Mouse (Mus musculus): ENCODE results near the gene Zfp677.
"Not testable (repeated sequence)": the region's sequence is repeated elsewhere in the genome, so short reads cannot be mapped to it uniquely, and the experiment has no call there.

Gene Zfp677

DNA sequence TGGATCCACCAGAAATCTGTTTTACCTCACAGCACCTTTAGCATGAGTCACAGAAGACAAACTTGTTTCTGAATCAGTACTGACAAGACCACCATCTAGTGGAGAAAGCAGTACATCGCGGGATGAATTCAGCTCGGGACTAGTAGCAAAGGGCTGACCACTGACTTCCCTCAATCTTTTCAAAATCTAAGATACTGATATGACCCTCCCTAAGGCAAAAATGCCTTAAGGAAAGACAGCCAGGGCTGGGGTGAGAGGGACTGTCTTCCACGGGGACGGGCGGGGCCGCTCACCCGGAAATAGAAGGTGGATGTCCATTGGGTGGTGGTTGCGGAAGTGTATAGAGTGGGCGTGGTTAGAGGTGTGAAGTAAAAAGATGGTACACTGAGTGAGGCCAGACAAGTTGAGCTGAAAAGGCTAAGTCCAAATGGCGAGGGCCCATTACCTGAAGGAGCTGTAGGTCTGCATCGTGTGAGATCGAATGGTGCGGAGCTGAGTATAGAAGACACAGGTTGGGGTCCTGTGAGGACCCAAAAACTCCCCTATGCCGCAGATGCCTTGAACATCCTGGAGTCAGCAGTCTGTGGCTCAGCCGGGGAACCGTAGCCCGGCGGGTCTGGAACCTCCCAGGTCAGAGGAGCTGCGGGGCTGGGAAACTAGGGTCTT, at the start of gene Zfp677:
Gene Zfp677 (plus strand): TSS at position 358 of the 666 bp plus-strand sequence.
- peak; percentile 81 for DNase-seq (ENCODE audit: low spot score)

DNA sequence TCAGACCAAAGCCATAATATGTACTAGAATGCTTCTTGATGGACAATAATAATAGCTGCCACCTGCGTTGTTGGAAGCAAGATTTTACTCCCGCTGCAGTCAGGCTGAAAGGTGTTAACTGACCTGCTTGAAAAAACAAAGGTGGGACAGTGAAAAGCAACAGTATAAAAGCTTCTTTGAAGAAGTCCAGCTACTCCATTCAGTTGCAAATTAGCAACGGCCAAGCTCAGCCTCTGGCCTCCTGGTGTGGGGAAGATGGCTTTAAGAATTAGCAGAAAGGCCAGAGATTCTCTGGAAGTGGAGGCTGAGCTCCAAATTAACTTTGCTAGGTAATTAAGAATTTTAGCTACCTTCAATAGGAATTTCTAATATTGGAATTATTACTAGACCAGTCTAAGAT, 15.5 kb upstream of the Zfp677 start:
- not testable (repeated sequence) for DNase-seq (ENCODE audit: low spot score)

DNA sequence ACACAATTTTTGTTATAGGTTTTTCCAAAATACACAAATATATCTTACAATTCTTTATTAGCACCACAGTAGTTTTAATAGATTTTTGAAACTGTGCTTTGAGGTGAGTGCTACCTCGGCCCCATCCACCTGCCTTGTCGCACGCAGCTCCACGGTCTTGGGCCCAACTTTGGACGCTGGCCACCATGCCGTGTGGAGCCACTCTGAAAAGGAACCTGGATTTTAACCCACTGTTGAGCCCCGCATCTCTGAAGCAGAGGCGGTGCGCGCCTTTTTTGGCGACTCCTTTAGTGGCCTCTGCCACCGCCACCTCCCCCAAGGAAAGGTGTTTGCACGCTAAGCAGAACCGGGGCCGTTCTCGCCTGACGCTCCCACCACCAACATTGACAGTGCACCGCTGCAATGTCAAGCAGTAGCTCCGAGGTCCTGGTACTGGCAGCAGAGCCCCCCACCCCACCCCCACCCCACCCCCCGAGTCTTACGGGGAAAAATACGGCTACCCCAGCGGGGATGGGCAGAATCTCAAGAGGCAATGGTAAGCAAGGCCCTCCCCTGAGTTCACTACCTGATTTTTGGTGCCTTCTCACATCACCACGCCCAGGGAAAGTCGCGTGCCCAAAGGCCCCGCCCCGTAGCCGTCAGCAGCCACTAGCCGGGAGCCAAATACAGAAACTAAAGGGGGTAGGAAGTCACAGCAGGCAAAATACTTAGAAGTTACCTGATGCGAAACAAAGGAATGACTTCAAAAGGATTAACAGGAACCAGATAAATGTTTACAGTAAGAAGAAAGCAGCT, 13.4 kb upstream of the Zfp677 start:
- DNase-seq (ENCODE audit: low spot score), result peak; percentile 55

DNA sequence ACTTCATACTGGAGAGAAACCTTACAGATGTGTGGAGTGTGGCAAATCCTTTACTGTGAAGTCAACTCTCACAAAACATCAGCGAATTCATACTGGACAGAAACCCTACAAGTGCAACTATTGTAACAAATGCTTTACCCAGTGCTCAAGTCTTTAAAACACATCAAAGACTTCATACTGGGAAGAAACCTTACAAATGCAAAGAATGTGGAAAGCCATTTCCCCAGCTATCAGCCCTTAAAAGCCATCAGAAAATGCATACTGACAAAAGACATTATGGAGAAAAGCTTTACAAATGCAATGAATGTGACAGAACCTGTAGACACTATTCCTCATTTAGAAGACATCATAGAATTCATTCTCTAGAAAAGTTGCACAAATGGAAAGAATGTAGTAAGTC, 8.2 kb upstream of the Zfp677 start:
- no peak for DNase-seq (ENCODE audit: low spot score)

DNA sequence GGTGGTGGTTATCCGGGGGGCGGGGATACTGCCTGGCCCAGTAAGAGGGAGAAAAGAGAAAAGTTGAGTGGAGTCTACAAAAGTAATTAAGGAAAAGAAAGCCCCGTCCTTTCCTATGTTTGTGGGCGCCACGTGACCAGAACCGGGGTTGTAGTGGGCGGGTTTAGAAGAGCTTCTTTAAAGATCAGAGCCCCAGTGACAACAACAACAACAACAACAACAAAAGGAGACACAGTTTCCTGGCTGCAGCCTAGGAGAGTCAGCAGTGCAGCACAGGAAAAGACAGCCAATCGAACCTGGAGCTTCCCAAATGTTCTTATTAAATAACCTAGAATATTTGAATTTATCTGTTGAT, 486 bp downstream of the Zfp677 start:
- DNase-seq (ENCODE audit: low spot score), result no peak

DNA sequence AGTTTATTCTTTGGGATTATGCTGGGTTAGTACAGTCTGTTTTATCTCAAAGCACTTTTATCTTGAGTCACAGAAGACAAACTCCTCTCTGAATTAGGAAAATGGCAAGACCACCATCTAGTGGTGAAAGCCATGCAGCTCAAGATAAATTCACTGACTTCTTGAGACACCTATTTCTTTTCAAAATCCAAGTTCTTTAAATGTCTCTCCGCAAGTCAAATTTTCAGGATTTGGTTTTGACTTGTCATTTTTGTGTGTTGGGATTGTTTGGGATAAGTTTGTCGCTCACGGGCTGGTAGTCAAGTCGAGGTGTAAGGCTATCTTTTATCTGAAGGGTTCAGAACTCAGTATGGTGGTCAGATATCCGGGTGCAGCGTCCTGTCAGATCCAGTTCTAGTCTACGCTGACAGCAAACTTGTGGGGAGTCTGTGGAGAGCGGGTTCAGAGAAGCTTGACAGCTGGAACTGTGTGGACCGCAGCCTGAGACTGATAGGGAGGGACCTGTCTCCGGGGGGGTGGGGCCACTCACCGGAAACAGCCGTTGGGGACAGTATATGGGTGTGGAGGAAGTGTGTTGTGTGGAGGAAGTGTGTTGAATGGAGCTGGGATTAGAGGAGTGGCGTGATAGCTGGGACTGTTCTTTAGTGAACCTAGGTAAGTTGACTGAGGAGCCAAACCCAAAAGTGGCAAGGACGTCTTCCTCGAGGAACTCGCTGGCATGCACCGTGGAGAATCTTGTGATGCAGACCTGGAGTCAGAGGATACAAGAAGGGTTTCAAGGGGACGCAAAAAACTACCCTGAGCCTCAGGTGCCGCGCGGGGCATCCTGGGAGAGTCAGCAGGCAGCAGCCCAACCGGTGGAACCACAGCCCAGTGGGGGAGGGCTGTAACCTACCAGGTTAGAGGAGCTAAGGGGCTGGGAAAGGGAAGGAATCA, 39.4 kb downstream of the Zfp677 start, which contains the start of gene Zfp54:
Gene Zfp54 (plus strand): TSS at position 564 of the 936 bp plus-strand sequence.
- DNase-seq (ENCODE audit: low spot score), result peak; percentile 83

DNA sequence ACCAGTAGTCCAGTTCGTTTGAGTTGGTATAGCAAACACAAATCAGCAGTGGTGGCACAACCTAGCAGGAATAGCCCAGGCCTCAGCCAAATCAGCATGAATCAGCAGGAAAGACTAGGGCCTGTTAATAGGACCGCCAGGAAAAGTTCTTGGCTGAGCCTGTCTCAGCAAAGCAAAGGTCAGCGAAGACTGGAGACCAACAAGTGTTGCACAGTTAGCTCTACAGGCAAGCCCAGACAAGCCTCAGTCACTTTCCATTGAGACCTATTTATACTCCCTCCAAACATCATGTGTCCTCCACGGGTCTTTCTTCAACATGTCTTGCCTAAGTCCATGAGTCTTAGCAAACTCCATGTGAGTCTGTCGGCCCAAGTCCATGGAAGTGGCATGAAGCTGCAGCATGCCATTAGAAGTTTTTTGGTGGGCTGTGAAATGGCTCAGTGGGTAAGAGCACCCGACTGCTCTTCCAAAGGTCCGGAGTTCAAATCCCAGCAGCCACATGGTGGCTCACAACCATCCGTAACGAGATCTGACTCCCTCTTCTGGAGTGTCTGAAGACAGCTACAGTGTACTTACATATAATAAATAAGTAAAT, 55.4 kb downstream of the Zfp677 start:
- not testable (repeated sequence) for DNase-seq (ENCODE audit: low spot score)
